Mouse (Mus musculus) forebrain, embryonic 15.5 days (tissue): Measurements from ENCODE around the gene Olfm4. TPM values are rescaled to one million over a fixed set of nuclear protein-coding genes. Genes with fewer than 3 reads are reported as not detected.

Experiments
- ATAC-seq: fragments of 200-750 bp; cut with Nextera tagmentation; replicated peaks from 2 replicates; pipeline ENCODE4 v1.8.0; 2017; ENCODE audit warnings: mild to moderate bottlenecking, moderate TSS enrichment, moderate library complexity
- H3K27ac ChIP-seq: fragments of 300-500 bp; sonication (generic); replicated peaks from 2 replicates; pipeline ENCODE4 v1.5.1; 2015; ENCODE audit warnings: mild to moderate bottlenecking, inconsistent platforms
- H3K27me3 ChIP-seq: fragments of 300-500 bp; sonication (generic); 2 replicates; pipeline ENCODE4 v1.6.1; 2015; ENCODE audit warnings: inconsistent platforms
- H3K36me3 ChIP-seq: fragments of 300-500 bp; sonication (generic); 2 replicates; pipeline ENCODE4 v1.6.1; 2015; ENCODE audit warnings: mild to moderate bottlenecking, inconsistent platforms
- H3K4me1 ChIP-seq: fragments of 300-500 bp; sonication (generic); 2 replicates; pipeline ENCODE4 v1.6.1; 2015; ENCODE audit warnings: inconsistent platforms
- H3K4me2 ChIP-seq: fragments of 300-500 bp; sonication (generic); replicated peaks from 2 replicates; pipeline ENCODE4 v1.6.1; 2015; ENCODE audit warnings: mild to moderate bottlenecking, inconsistent platforms
- H3K4me3 ChIP-seq: fragments of 300-500 bp; sonication (generic); 2 replicates; pipeline ENCODE4 v1.5.1; 2015; ENCODE audit warnings: mild to moderate bottlenecking, inconsistent platforms
- H3K9ac ChIP-seq: fragments of 300-500 bp; sonication (generic); replicated peaks from 2 replicates; pipeline ENCODE4 v1.6.1; 2015; ENCODE audit warnings: mild to moderate bottlenecking, inconsistent platforms
- H3K9me3 ChIP-seq: fragments of 300-500 bp; sonication (generic); 2 replicates; pipeline ENCODE4 v1.6.1; 2016; ENCODE audit warnings: inconsistent platforms
- WGBS: fragments of 180-500 bp; shearing (Covaris S2); methylation state at CpG from one replicate; pipeline ENCODE4 v1.1.7; 2015; ENCODE audit warnings: mixed read lengths; 5-methylcytosine and 5-hydroxymethylcytosine counted together
- polyA plus RNA-seq: library from polyadenylated mRNA; unstranded; fragments of >200 nt; fragmentation: Nextera tagmentation; extraction: Ambion mirVana; gene quantifications from 2 replicates; pipeline ENCODE4 v1.2.1, GENCODE M21; 2015

Gene Olfm4
- polyA plus RNA-seq, 1 experiment from 2014 or later, result 2.0 TPM

- Histone ChIP-seq H3K4me3 (no peak overlapping the region), H3K36me3 (no peaks in the 10 kb centered on the region), H3K9ac (no peak overlapping the region), H3K4me2 (no peak overlapping the region), H3K27me3 (no peaks in the 10 kb centered on the region), H3K9me3 (no peaks in the 10 kb centered on the region), H3K27ac (no peak overlapping the region), H3K4me1 (no peaks in the 10 kb centered on the region)
- 85% methylated on average over 7 of the region's 7 CpGs for WGBS
- ATAC-seq, result no peak
Measured at GRCm38 (mm10) chr14:79985137-79985670, 1.3 kb downstream of the Olfm4 start.

DNA sequence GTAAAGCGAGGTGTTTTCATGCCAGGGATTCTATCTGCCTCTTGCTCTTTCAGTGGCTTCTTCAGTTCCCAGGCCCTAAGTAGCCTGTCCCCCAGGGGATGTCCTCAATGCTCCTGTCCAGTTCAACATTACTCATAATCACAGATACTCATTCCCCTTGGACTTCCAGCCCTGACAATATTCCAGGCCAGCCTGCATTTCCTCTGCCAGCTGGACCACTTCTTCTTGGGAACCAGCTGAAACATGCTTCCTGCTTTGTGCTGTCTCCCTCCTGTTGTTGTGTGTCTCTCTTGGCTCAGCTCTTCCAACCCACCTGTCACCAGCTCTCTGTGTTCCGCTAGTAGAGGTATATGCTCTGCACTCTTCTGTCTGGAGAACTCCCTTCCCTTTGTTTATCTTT, 1.8 kb downstream of the Olfm4 start:
- Histone ChIP-seq H3K27me3 (no peaks in the 10 kb centered on the region), H3K36me3 (no peaks in the 10 kb centered on the region), H3K4me1 (no peaks in the 10 kb centered on the region), H3K9ac (no peak overlapping the region), H3K4me2 (no peak overlapping the region), H3K9me3 (no peaks in the 10 kb centered on the region), H3K27ac (no peak overlapping the region), H3K4me3 (no peak overlapping the region)
- WGBS, result 95% methylated on average over 2 of the region's 2 CpGs
- ATAC-seq, result no peak

GRCm38 (mm10) chr14:79986831-79987230, 3.0 kb downstream of the Olfm4 start:
- Histone ChIP-seq H3K27me3 (no peaks in the 10 kb centered on the region), H3K27ac (no peak overlapping the region), H3K36me3 (no peaks in the 10 kb centered on the region), H3K4me2 (no peak overlapping the region), H3K9me3 (no peaks in the 10 kb centered on the region), H3K4me1 (no peaks in the 10 kb centered on the region), H3K9ac (no peak overlapping the region), H3K4me3 (no peak overlapping the region)
- WGBS, result 63% methylated on average over 8 of the region's 8 CpGs
- no peak for ATAC-seq

DNA sequence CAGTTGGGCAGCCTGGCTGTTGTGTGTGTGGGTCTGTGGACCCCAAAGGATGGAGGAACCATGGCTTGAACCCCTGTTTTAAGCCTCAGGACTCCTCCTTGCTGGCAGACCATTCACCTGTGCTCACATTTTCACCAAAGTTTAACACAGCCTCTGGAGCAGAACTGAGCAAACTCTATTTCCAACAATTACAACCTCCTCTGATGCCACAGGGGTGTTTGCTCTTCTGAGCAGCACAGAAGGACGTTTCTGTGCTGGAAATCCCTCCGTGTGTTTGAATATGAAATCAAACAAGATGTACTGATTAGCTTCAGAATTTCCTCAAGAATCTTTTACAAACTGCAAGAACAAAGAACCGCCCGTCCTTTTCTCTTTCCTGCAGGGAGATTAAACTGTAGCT, 5.9 kb downstream of the Olfm4 start:
- H3K4me1 ChIP-seq, result no peaks in the 10 kb centered on the region
- no peak overlapping the region for H3K9ac ChIP-seq
- no peak overlapping the region for H3K4me2 ChIP-seq
- no peaks in the 10 kb centered on the region for H3K36me3 ChIP-seq
- H3K27me3 ChIP-seq, result no peaks in the 10 kb centered on the region
- no peak for ATAC-seq
- H3K9me3 ChIP-seq, result no peaks in the 10 kb centered on the region
- no peak overlapping the region for H3K4me3 ChIP-seq
- no peak overlapping the region for H3K27ac ChIP-seq
- 34% methylated on average over 4 of the region's 4 CpGs for WGBS

GRCm38 (mm10) chr14:79990547-79990946, 6.7 kb downstream of the Olfm4 start:
- Histone ChIP-seq H3K36me3 (no peaks in the 10 kb centered on the region), H3K4me2 (no peak overlapping the region), H3K27me3 (no peaks in the 10 kb centered on the region), H3K27ac (no peak overlapping the region), H3K9ac (no peak overlapping the region), H3K4me3 (no peak overlapping the region), H3K9me3 (no peaks in the 10 kb centered on the region), H3K4me1 (no peaks in the 10 kb centered on the region)
- ATAC-seq, result no peak
- 55% methylated on average over 5 of the region's 5 CpGs for WGBS

GRCm38 (mm10) chr14:79997534-79997933, 13.7 kb downstream of the Olfm4 start:
- H3K9ac ChIP-seq, result no peak overlapping the region
- ATAC-seq, result 0 out of 2 replicates have a peak, but pooled peaks have one; percentile 23
- no peak overlapping the region for H3K4me2 ChIP-seq
- no peaks in the 10 kb centered on the region for H3K27me3 ChIP-seq
- H3K9me3 ChIP-seq, result no peaks in the 10 kb centered on the region
- peaks cover 5% of the 10 kb centered on the region for H3K4me1 ChIP-seq
- 0 out of 2 replicates have a peak overlapping the region, but pooled peaks have one; percentile 0 for H3K27ac ChIP-seq
- WGBS, result 15% methylated on average over 4 of the region's 4 CpGs
- H3K4me3 ChIP-seq, result no peak overlapping the region
- no peaks in the 10 kb centered on the region for H3K36me3 ChIP-seq

GRCm38 (mm10) chr14:80000110-80000531, 16.2 kb downstream of the Olfm4 start:
- no peaks in the 10 kb centered on the region for H3K36me3 ChIP-seq
- H3K27ac ChIP-seq, result no peak overlapping the region
- peaks cover 5% of the 10 kb centered on the region for H3K4me1 ChIP-seq
- 62% methylated on average over 8 of the region's 8 CpGs for WGBS
- no peak overlapping the region for H3K4me2 ChIP-seq
- no peak overlapping the region for H3K4me3 ChIP-seq
- no peaks in the 10 kb centered on the region for H3K27me3 ChIP-seq
- H3K9me3 ChIP-seq, result no peaks in the 10 kb centered on the region
- no peak for ATAC-seq
- H3K9ac ChIP-seq, result no peak overlapping the region

DNA sequence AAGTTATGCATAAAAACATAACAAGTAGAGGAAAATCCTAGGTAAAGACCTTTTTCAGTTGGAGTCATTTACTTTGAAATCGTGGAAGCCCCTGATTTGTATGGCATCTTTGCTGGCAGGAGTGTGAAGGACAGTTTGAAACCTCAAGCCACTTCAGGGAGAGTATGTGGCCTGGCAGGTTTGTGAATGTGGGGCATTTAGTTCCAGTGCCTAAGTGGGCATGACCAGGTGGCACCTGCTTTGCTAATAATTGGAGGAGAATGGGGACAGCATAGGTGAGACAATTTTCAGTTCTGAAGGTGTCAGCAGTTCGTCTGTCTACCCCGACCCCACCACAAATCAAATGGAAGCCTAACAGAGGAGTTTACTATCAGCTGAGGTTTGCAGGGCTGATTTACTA, 23.8 kb downstream of the Olfm4 start:
- 89% methylated on average over 3 of the region's 3 CpGs for WGBS

GRCm38 (mm10) chr14:80010426-80010825, 26.5 kb downstream of the Olfm4 start:
- H3K9ac ChIP-seq, result no peak overlapping the region
- no peak overlapping the region for H3K4me3 ChIP-seq
- no peaks in the 10 kb centered on the region for H3K9me3 ChIP-seq
- H3K4me2 ChIP-seq, result no peak overlapping the region
- ATAC-seq, result no peak
- H3K4me1 ChIP-seq, result peaks cover 14% of the 10 kb centered on the region
- no peaks in the 10 kb centered on the region for H3K36me3 ChIP-seq
- 88% methylated on average over 3 of the region's 3 CpGs for WGBS
- no peak overlapping the region for H3K27ac ChIP-seq
- no peaks in the 10 kb centered on the region for H3K27me3 ChIP-seq

More for the DNA sequence above, 23.8 kb downstream of the Olfm4 start:
- Histone ChIP-seq H3K9ac (no peak overlapping the region), H3K36me3 (no peaks in the 10 kb centered on the region), H3K4me2 (no peak overlapping the region), H3K4me3 (no peak overlapping the region), H3K27ac (no peak overlapping the region), H3K4me1 (no peaks in the 10 kb centered on the region), H3K9me3 (no peaks in the 10 kb centered on the region), H3K27me3 (no peaks in the 10 kb centered on the region)
- ATAC-seq, result no peak

- 4% methylated on average over 6 of the region's 6 CpGs for WGBS
- no peaks in the 10 kb centered on the region for H3K9me3 ChIP-seq
- no peak overlapping the region for H3K9ac ChIP-seq
- H3K4me2 ChIP-seq, result no peak overlapping the region
- peaks cover 25% of the 10 kb centered on the region for H3K4me1 ChIP-seq
- no peaks in the 10 kb centered on the region for H3K36me3 ChIP-seq
- H3K27me3 ChIP-seq, result no peaks in the 10 kb centered on the region
- ATAC-seq, result 0 out of 2 replicates have a peak, but pooled peaks have one; percentile 30
- no peak overlapping the region for H3K4me3 ChIP-seq
- H3K27ac ChIP-seq, result peak overlapping the region; percentile 41; the same call in 1 of the 2 replicates
Measured at GRCm38 (mm10) chr14:80014966-80015365, 31.1 kb downstream of the Olfm4 start.

DNA sequence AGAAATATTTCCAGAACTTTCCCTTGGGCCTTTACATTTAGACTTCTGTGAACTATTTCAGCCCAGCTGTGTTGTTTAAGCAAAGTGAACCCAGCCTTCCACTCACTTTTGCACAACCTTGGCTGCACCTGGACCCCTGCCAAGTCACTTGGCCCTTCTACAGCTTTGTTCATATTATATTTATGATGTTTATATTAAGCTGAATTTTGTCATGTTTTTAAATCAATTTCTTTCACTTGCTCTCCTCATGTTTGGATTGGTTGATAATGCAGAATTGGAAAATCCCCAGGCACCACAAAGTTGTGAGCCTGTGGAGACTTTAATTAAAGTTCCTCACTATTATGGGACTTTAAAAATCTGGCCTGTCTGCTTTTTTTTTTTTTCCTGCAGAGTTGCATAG, 32.2 kb downstream of the Olfm4 start:
- Histone ChIP-seq H3K27ac (no peak overlapping the region), H3K9ac (no peak overlapping the region), H3K27me3 (no peaks in the 10 kb centered on the region), H3K9me3 (no peaks in the 10 kb centered on the region), H3K4me1 (peaks cover 25% of the 10 kb centered on the region), H3K4me3 (no peak overlapping the region), H3K4me2 (no peak overlapping the region), H3K36me3 (no peaks in the 10 kb centered on the region)
- no peak for ATAC-seq

- Histone ChIP-seq H3K4me2 (no peak overlapping the region), H3K27me3 (no peaks in the 10 kb centered on the region), H3K9me3 (no peaks in the 10 kb centered on the region), H3K4me1 (peaks cover 3% of the 10 kb centered on the region; the same call in 1 of the 2 replicates), H3K36me3 (no peaks in the 10 kb centered on the region), H3K4me3 (no peak overlapping the region), H3K27ac (no peak overlapping the region), H3K9ac (no peak overlapping the region)
- ATAC-seq, result no peak; the same call in 1 of the 2 replicates
- WGBS, result 50% methylated on average over 6 of the region's 6 CpGs
Measured at GRCm38 (mm10) chr14:80026078-80026477, 42.2 kb downstream of the Olfm4 start.
